Mouse (Mus musculus) effector memory CD4-positive, alpha-beta T cell, adult 7 months (primary cell): ENCODE data around the gene Cldnd1. TPM values are rescaled to one million over a fixed set of nuclear protein-coding genes. Genes with fewer than 3 reads are reported as not detected.

Experiments
- polyA plus RNA-seq: library from polyadenylated mRNA; unstranded; fragments of 100-300 nt; shearing (Covaris generic); gene quantifications from one replicate; pipeline ENCODE4 v1.2.1, GENCODE M21; 2017

Cldnd1 gene
- 116 TPM for polyA plus RNA-seq

GRCm38 (mm10) chr16:58727477-58728131 lies at the start of gene Cldnd1:
Gene Cldnd1, plus strand, starts transcription at chr16:58727910.

GRCm38 (mm10) chr16:58718666-58719120 lies 9.0 kb upstream of the Cldnd1 start, which contains the start of gene Gpr15:
Gene Gpr15, minus strand, starts transcription at chr16:58719070.

GRCm38 (mm10) chr16:58763076-58763475 lies 35.4 kb downstream of the Cldnd1 start, which contains the start of gene Olfr172:
Gene Olfr172, minus strand, starts transcription at chr16:58763176.

Other genes with a start within 250 kb of the Cldnd1 start
- 145 TPM for gene St3gal6, start 203.7 kb upstream of the Cldnd1 start, polyA plus RNA-seq
- gene Gm813, start 110.9 kb upstream of the Cldnd1 start, polyA plus RNA-seq: 1.3 TPM
- gene E330017A01Rik, start 89.2 kb upstream of the Cldnd1 start, polyA plus RNA-seq: not detected
- 19.4 TPM for gene Cpox, start 57.6 kb upstream of the Cldnd1 start, polyA plus RNA-seq
- not detected for gene Gpr15, start 8.8 kb upstream of the Cldnd1 start, polyA plus RNA-seq
- gene Olfr172, start 35.3 kb downstream of the Cldnd1 start, polyA plus RNA-seq: not detected
- gene Olfr173, start 72.4 kb downstream of the Cldnd1 start, polyA plus RNA-seq: 0.77 TPM
- not detected for gene Olfr175-ps1, start 98.9 kb downstream of the Cldnd1 start, polyA plus RNA-seq
- gene Olfr177, start 146.9 kb downstream of the Cldnd1 start, polyA plus RNA-seq: 0.16 TPM
- gene Olfr178, start 164.2 kb downstream of the Cldnd1 start, polyA plus RNA-seq: not detected
- gene Olfr181, start 200.8 kb downstream of the Cldnd1 start, polyA plus RNA-seq: not detected
- gene Olfr180, start 201.5 kb downstream of the Cldnd1 start, polyA plus RNA-seq: not detected